Mouse (Mus musculus): Measurements from ENCODE around the gene Usp9y. TPM values are rescaled to one million over a fixed set of nuclear protein-coding genes. Genes with fewer than 3 reads are reported as not detected.

Gene Usp9y
- polyA plus RNA-seq (2015; fragmentation: Nextera tagmentation; extraction: Ambion mirVana) = not detected in 2 replicates

DNA sequence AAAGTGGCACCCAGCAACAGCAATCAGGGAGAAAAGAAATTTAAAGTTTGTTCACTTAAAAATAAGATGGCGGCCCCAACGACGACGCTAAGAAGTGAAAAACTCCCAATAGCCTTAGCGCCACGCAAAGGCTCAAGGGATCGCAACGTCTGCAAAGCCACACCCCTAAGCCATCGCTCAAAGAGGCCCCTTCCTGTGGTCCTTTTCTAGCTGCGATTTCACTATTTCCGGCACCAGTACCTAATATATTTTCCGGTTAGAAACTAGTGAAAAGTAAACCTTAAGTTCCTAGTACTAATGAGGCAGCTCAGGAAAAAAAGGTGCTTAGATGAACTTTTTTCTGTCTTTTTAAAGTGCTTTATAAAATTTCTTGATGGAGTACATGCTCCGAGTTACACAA, at the start of gene Usp9y:
TSS of gene Usp9y (minus strand) at position 101 of the 400 bp plus-strand sequence.
- no peaks in the 10 kb centered on the region for H3K36me3 ChIP-seq (replicated peaks; ENCODE audit: insufficient read depth, low read length)
- no peak within 1 kb of the TSS for H3K27ac ChIP-seq (ENCODE audit: low read depth)
- WGBS (ENCODE audit: insufficient replicate concordance) = 79% methylated on average over 13 of the region's 13 CpGs

GRCm38 (mm10) chrY:1293708-1294107, 165.9 kb downstream of the Usp9y start:
- H3K27me3 ChIP-seq (ENCODE audit: insufficient read depth, low read length) = no peaks in the 10 kb centered on the region
- H3K4me1 ChIP-seq (ENCODE audit: insufficient read depth) = no peaks in the 10 kb centered on the region
- no peaks in the 10 kb centered on the region for H3K36me3 ChIP-seq (replicated peaks; ENCODE audit: insufficient read depth, low read length)
- DNase-seq (no peak), ATAC-seq (no peak)
- TF ChIP-seq CTCF (IDR thresholded peaks at IDR 0.05; ENCODE audit: low read depth) (no peak), EP300 (IDR thresholded peaks at IDR 0.05; ENCODE audit: low read depth) (no peak)
- H3K9ac ChIP-seq (replicated peaks) = no peak overlapping the region
- no peak overlapping the region for H3K27ac ChIP-seq (ENCODE audit: low read depth)
- H3K4me3 ChIP-seq (ENCODE audit: low read depth, low read length) = no peak overlapping the region
- H3K9me3 ChIP-seq (ENCODE audit: low read length) = no peaks in the 10 kb centered on the region
- H3K4me2 ChIP-seq (ENCODE audit: low read depth, low read length) = no peak overlapping the region

More for the DNA sequence above, at the start of gene Usp9y:
- no peak for ATAC-seq
- H3K4me1 ChIP-seq (ENCODE audit: insufficient read depth) = no peaks in the 10 kb centered on the region
- no peaks in the 10 kb centered on the region for H3K9me3 ChIP-seq (ENCODE audit: low read length)
- DNase-seq = no peak
- H3K9ac ChIP-seq (replicated peaks) = no peak within 1 kb of the TSS
- H3K27me3 ChIP-seq (ENCODE audit: insufficient read depth, low read length) = no peaks in the 10 kb centered on the region
- TF ChIP-seq EP300 (IDR thresholded peaks at IDR 0.05; ENCODE audit: low read depth) (no peak), CTCF (IDR thresholded peaks at IDR 0.05; ENCODE audit: low read depth) (no peak)
- H3K4me3 ChIP-seq (ENCODE audit: low read depth, low read length) = no peak within 1 kb of the TSS
- no peak within 1 kb of the TSS for H3K4me2 ChIP-seq (ENCODE audit: low read depth, low read length)

DNA sequence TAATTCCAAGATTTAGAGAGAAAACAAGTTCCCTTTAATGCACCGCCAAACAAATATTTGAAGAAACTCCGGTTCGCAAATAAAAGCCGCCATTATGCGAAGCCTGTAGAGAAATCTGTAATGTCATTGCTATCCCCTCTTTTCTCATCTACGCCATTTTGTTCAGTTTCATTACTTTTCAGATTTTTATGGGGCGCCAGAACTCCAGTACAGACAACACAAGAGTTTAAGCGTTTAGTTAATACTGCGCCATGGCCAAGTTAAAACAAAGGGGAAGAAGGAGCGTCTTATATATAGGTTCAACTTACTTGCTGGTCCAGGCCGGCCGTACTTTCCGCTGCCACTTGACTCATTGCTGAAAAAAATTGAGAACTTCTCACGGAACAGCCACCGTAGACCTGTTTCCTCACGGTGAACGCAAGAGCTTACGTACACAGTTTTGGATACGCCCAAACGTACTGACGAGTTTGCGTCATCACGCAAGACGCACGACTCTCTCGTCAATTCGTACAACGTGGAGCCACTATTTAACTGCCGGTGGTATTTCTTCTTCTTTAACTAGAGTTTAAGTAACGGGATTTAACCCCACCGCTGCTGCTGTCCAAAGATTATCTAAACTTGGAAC, 173.3 kb downstream of the Usp9y start, which contains the start of gene Ddx3y:
TSS of gene Ddx3y (minus strand) at position 459 of the 625 bp plus-strand sequence.
- WGBS (ENCODE audit: insufficient replicate concordance) = 13% methylated on average over 31 of the region's 31 CpGs
- peak within 1 kb of the TSS; percentile 54 for H3K4me3 ChIP-seq (ENCODE audit: low read depth, low read length)
- peak within 1 kb of the TSS; percentile 58 for H3K9ac ChIP-seq (replicated peaks)
- TF ChIP-seq EP300 (IDR thresholded peaks at IDR 0.05; ENCODE audit: low read depth) = no peak
- no peak for TF ChIP-seq CTCF (IDR thresholded peaks at IDR 0.05; ENCODE audit: low read depth)
- ATAC-seq = peak; percentile 97
- H3K4me2 ChIP-seq (ENCODE audit: low read depth, low read length) = peak within 1 kb of the TSS; percentile 61
- H3K4me1 ChIP-seq (ENCODE audit: insufficient read depth) = no peaks in the 10 kb centered on the region
- DNase-seq = peak; percentile 68
- no peaks in the 10 kb centered on the region for H3K36me3 ChIP-seq (replicated peaks; ENCODE audit: insufficient read depth, low read length)
- H3K9me3 ChIP-seq (ENCODE audit: low read length) = no peaks in the 10 kb centered on the region
- H3K27ac ChIP-seq (ENCODE audit: low read depth) = peak within 1 kb of the TSS; percentile 82
- no peaks in the 10 kb centered on the region for H3K27me3 ChIP-seq (ENCODE audit: insufficient read depth, low read length)

GRCm38 (mm10) chrY:1285735-1286134, 173.8 kb downstream of the Usp9y start:
- Histone ChIP-seq H3K4me3 (ENCODE audit: low read depth, low read length) (peak overlapping the region; percentile 54), H3K9ac (replicated peaks) (peak overlapping the region; percentile 58), H3K4me1 (ENCODE audit: insufficient read depth) (no peaks in the 10 kb centered on the region), H3K9me3 (ENCODE audit: low read length) (no peaks in the 10 kb centered on the region), H3K27me3 (ENCODE audit: insufficient read depth, low read length) (no peaks in the 10 kb centered on the region), H3K4me2 (ENCODE audit: low read depth, low read length) (peak overlapping the region; percentile 18; the same call in 1 of the 2 replicates), H3K36me3 (replicated peaks; ENCODE audit: insufficient read depth, low read length) (no peaks in the 10 kb centered on the region), H3K27ac (ENCODE audit: low read depth) (peak overlapping the region; percentile 82)
- WGBS (ENCODE audit: insufficient replicate concordance) = 4% methylated on average over 12 of the region's 12 CpGs
- ATAC-seq (peak; percentile 78), DNase-seq (peak; percentile 18)
- TF ChIP-seq EP300 (IDR thresholded peaks at IDR 0.05; ENCODE audit: low read depth) = no peak
- TF ChIP-seq CTCF (IDR thresholded peaks at IDR 0.05; ENCODE audit: low read depth) = no peak

Other genes with a start within 250 kb of the Usp9y start
- not detected in 2 replicates for gene Uty, start 214.0 kb downstream of the Usp9y start, polyA plus RNA-seq (2015; fragmentation: Nextera tagmentation; extraction: Ambion mirVana)
- not detected in 2 replicates for gene Ddx3y, start 173.2 kb downstream of the Usp9y start, polyA plus RNA-seq (2015; fragmentation: Nextera tagmentation; extraction: Ambion mirVana)

Data from liver, postnatal 0 days (tissue).